Mouse (Mus musculus) limb, embryonic 15.5 days (tissue): ENCODE measurements around the gene Cd47. TPM values are rescaled to one million over a fixed set of nuclear protein-coding genes. Genes with fewer than 3 reads are reported as not detected.

Experiments used
- polyA plus RNA-seq: library from polyadenylated mRNA; unstranded; fragments of >200 nt; fragmentation: Nextera tagmentation; extraction: Ambion mirVana; gene quantifications from 2 replicates; pipeline ENCODE4 v1.2.1, GENCODE M21; 2015

Cd47 gene
- polyA plus RNA-seq, 1 experiment from 2014 or later: 103 TPM

Other genes with a start within 250 kb of the Cd47 start
- 26.3 and 29.4 TPM in 2 replicates for gene Ift57, start 101.3 kb upstream of the Cd47 start, polyA plus RNA-seq